Mouse (Mus musculus) urinary bladder, postnatal 14 days (tissue): Measurements from ENCODE around the gene Ces2h.
"Not testable (repeated sequence)": the region's sequence is repeated elsewhere in the genome, so short reads cannot be mapped to it uniquely, and the experiment has no call there.

Source experiments
- DNase-seq: peaks from one replicate; pipeline ENCODE4 v3.0.0; 2021; ENCODE audit warnings: low spot score

Ces2h gene

GRCm38 (mm10) chr8:105000586-105000985 lies at the start of gene Ces2h:
Gene Ces2h (plus strand): TSS chr8:105000853.
- DNase-seq, result no peak

DNA sequence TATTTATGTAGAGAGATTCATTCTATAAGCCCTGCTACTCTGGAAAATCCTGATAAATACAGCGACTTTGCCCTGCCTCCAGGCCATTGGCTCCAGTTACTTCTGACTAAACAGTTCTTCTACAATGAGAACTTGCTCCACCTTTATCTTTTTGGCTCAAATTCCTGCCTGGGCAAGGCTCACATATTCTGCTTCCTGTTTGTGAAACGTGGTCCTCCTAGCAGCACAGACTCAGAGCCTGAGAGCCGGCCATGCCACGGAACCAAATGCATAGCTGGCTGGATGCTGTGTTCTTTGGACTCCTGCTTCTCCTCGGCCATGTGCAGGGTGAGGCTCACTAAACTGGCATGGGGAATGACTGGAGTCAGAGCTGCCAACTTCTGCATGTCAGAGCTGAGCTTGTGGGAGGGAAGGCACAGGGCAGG lies 39.1 kb upstream of the Ces2h start, which contains the start of gene Ces2g:
Ces2g (plus strand) TSS at position 182 of the 425 bp plus-strand sequence.
- peak; percentile 65 for DNase-seq

GRCm38 (mm10) chr8:104962229-104962901 lies 38.3 kb upstream of the Ces2h start:
- no peak for DNase-seq

DNA sequence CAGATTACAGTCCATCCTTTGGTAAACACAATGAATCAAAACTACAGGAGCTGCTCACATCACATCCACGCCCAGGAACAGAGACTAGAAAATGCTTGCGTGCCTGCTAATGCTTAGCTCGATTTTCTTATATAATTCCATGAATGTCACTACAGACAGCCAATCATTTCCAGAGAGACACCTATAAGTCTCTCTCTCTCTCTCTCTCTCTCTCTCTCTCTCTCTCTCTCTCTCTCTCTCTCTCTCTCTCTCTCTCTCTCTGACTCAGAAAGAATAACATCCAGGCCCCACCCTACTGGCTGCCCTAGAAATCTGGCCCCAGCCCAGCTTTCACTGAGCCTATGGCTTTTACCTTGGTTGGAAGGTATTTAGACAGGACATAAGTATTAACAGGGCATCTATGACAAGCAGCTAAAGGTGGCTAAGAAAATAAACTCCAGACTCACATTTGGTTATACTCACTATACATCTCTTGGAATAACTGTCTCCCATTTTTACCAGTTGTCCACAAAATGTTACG lies 37.2 kb upstream of the Ces2h start:
- DNase-seq, result peak; percentile 56

- no peak for DNase-seq
Observed at GRCm38 (mm10) chr8:104984126-104984525, 16.5 kb upstream of the Ces2h start.

- no peak for DNase-seq
Observed at GRCm38 (mm10) chr8:104984942-104985341, 15.7 kb upstream of the Ces2h start.

DNA sequence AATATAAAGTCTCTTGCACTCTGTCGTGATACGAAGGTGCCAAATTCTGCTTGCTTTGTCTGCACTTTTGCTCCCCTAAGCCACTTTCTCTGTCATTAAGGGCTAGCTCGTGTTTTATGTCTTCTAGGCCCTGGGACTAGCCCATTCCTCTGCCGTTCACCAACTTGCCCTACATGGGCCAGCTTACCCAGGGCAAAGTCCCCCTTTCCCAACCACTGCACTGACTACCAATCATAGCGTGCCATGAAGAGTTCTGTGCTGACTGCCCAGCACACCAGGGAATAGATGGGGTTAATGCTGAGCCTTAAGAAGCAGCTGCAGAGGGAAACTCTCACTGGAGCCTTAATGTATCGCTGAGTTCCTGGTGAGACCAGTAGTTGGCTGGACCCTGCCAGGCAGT lies 2.5 kb upstream of the Ces2h start:
- no peak for DNase-seq

DNA sequence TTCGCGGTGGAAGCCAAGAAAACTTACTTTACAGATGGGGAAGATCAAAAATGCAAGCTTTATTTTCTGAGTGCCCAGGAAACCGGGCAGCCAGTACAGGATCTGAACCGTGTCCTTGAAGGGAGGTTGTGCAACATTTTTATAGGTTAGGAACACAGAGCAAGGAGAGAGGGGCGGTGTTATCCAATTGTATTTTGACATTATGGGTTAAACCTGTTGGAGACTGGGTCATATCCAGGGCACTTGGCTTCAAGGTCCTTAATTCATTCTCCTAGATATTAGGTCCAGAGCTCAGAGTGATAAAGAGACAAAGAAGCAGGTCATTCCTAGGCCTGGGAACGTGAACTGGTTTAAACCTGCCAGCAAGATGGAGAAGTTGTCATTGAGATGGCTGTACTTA lies 1.5 kb upstream of the Ces2h start:
- no peak for DNase-seq

DNA sequence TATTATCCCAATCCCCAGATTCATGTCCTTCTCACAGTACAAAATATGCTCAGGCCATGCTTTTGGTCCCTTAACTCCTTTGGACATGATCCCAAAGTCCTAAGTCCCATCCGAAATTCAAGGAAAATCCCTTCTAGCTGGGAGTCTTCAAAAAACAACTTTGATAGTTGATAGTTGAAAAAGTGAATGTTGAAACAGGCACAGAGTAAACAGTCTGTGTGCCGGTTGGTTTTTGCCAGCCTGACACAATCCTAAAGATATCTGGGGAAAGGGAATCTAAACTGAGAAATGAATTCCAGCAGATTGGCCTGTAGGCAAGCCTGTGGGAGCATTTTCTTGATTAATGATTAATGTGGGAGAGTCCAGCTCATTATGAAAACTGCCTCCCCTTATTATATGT lies 9.3 kb downstream of the Ces2h start:
- DNase-seq, result no peak

DNA sequence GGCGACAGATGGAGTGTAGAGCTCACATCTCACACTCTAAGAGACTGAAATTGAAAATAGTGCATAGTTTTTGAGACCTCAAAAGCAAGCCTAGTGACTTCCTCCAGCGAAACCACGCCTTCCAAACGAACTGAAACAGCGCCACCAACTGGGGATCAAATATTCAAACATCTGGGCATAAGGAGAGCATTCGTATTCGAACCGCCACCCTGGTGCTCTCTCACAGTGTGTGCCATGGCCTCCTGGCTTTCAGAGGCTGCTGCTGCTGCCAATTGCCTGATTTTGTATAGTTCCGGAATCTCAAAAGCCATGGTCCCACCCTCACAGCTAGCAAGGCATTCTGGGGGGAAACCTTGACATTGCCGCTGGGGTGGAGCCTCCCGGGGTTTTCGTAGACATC lies 10.5 kb downstream of the Ces2h start:
- DNase-seq, result no peak

GRCm38 (mm10) chr8:105014391-105014790 lies 13.7 kb downstream of the Ces2h start:
- no peak for DNase-seq

- no peak for DNase-seq
Observed at GRCm38 (mm10) chr8:105021954-105022353, 21.3 kb downstream of the Ces2h start.

DNA sequence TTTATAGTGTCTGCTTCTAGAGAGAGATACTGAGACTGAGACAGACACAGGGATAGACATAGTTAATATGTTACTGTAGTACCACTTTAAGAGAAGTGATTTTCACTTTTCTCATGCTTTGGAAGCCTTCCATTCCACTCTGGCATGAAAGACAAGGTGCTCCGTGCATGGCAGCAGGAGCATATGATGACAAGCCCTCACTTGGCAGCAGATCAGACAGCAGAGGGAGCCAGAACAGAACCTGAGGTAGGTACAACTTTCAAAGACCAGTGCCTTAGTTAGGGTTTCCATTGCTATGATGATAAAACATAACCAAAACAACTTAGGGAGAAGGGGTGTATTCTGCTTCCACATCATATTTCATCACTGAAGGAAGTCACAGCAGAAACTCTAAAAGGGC lies 22.4 kb downstream of the Ces2h start:
- DNase-seq, result no peak

DNA sequence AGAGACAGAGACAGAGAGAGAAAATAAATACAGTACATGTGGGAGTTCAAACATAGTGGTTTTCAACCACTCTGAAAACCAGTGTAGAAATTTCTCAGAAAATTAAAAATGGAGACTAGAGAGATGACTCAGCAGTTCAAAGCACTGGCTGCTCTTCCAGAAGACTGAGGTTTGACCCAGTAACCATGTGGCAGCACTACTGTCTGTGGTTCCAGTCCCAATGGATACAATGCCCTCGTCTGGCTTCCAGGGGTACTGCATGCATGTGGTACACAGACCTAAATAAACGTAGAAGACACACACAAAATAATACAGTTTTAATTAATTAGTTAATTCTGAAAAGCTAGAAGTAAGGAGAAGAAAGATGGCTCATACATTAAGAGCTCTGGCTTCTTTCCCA lies 24.4 kb downstream of the Ces2h start:
- no peak for DNase-seq

- no peak for DNase-seq
Observed at GRCm38 (mm10) chr8:105043510-105043909, 42.9 kb downstream of the Ces2h start.

DNA sequence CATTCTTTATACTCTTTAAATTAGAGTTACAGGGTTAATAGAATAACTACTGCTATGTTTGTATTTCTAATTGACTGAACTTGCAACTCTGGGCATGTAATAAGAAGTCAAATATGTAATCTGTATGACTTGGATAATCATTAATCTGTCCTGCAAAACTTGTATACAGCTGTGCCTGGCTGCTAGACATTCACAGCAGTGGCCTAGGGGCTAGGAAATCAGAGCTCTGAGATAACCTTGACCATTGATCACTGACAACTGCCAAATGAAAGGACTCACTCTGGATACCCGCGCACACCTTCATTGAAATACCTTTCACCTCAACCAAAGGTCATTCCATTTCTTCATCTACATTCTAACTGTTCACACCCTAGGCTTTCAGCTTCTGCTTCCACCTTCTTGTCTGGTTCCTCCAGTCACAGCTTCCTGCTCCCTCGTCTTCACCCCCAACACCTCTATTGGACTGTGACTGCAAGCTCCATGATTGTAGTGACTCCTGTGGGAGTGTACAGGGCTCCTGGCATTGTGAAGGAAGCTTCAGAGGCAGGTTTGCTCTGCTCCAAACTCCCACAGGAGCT lies 45.3 kb downstream of the Ces2h start:
- no peak for DNase-seq

GRCm38 (mm10) chr8:105048371-105048854 lies 47.8 kb downstream of the Ces2h start, which contains the start of gene Ces3a:
Gene Ces3a (plus strand): TSS chr8:105048601.
- no peak for DNase-seq

DNA sequence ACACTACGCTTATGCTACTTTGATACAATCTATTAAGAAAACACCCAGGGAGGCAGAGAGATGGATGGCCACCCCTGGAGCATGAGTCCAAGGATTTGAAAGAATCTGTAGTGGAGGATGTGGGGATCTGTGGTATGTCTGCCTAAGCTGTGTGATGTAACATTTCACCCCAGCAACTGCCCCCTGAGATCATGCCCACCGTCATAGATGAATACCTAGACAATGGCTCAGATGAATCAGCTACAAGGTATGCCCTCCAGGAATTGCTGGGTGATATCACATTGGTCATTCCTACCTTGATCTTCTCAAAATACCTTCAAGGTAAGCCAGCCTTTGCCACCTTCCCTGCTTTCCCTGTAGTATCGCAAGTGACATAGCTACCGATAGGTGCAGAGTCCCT lies 55.6 kb downstream of the Ces2h start:
- no peak for DNase-seq

DNA sequence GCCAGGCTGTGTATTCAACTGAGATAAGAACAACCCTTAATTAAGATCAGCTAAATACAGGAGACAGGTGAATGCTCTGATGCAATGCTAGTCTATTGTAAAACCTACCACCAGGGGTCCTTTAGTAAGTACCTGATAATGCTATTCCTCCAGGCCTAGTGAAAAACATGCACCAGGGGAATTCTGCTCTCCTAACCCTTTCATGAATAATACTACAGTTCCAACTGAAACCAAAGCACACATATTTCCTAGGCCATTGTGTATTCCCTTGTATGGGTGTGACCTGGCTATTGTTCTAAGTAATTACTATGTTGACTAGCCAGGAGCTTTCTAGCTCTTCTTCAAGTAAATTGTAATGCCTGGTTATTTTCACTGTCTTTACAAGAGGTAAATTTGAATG lies 59.4 kb downstream of the Ces2h start:
- DNase-seq, result no peak

- peak; percentile 20 for DNase-seq
Observed at GRCm38 (mm10) chr8:105066761-105067160, 66.1 kb downstream of the Ces2h start.

GRCm38 (mm10) chr8:105067905-105068304 lies 67.3 kb downstream of the Ces2h start:
- DNase-seq, result not testable (repeated sequence)

- DNase-seq, result no peak
Observed at GRCm38 (mm10) chr8:105068971-105069370, 68.3 kb downstream of the Ces2h start.
